Mouse (Mus musculus) ovary, postnatal 14 days (tissue): ENCODE measurements around the gene Nsun2.

Experiments used
- DNase-seq: peaks from one replicate; pipeline ENCODE4 v3.0.0; 2022; ENCODE audit warnings: low spot score

Gene Nsun2

GRCm38 (mm10) chr13:69524158-69524530 is 9.4 kb upstream of the Nsun2 start:
- DNase-seq, result no peak

GRCm38 (mm10) chr13:69525867-69526266 is 7.7 kb upstream of the Nsun2 start:
- DNase-seq, result no peak

GRCm38 (mm10) chr13:69528531-69528930 is 5.0 kb upstream of the Nsun2 start:
- no peak for DNase-seq

- DNase-seq, result no peak
These were observed 3.4 kb upstream of the Nsun2 start for GRCm38 (mm10) chr13:69530156-69530555.

GRCm38 (mm10) chr13:69530951-69531350 is 2.6 kb upstream of the Nsun2 start:
- no peak for DNase-seq

- DNase-seq, result no peak
These were observed 2.1 kb upstream of the Nsun2 start for GRCm38 (mm10) chr13:69531431-69531830.

GRCm38 (mm10) chr13:69532101-69532892 is 1.2 kb upstream of the Nsun2 start:
- DNase-seq, result no peak

- no peak for DNase-seq
These were observed 597 bp upstream of the Nsun2 start for GRCm38 (mm10) chr13:69532893-69533404.

GRCm38 (mm10) chr13:69534334-69534653 is 748 bp downstream of the Nsun2 start, which contains the start of gene Tent4a:
Tent4a (minus strand) TSS chr13:69534617.
- DNase-seq, result no peak

GRCm38 (mm10) chr13:69534654-69535551 is 1.4 kb downstream of the Nsun2 start:
- DNase-seq, result peak; percentile 95

- no peak for DNase-seq
These were observed 2.5 kb downstream of the Nsun2 start for GRCm38 (mm10) chr13:69536021-69536420.

GRCm38 (mm10) chr13:69537366-69537765 is 3.8 kb downstream of the Nsun2 start:
- DNase-seq, result no peak

- no peak for DNase-seq
These were observed 4.8 kb downstream of the Nsun2 start for GRCm38 (mm10) chr13:69538327-69538726.

GRCm38 (mm10) chr13:69541209-69541608 is 7.7 kb downstream of the Nsun2 start:
- DNase-seq, result no peak

- no peak for DNase-seq
These were observed 8.2 kb downstream of the Nsun2 start for GRCm38 (mm10) chr13:69541776-69542175.

GRCm38 (mm10) chr13:69542571-69543352 is 9.2 kb downstream of the Nsun2 start:
- DNase-seq, result no peak

GRCm38 (mm10) chr13:69543595-69543994 is 10.0 kb downstream of the Nsun2 start:
- DNase-seq, result no peak

- no peak for DNase-seq
These were observed 11.5 kb downstream of the Nsun2 start for GRCm38 (mm10) chr13:69545019-69545418.

GRCm38 (mm10) chr13:69547488-69548180 is 14.1 kb downstream of the Nsun2 start:
- DNase-seq, result no peak

- DNase-seq, result no peak
These were observed 16.4 kb downstream of the Nsun2 start for GRCm38 (mm10) chr13:69549980-69550379.

GRCm38 (mm10) chr13:69550831-69551230 is 17.3 kb downstream of the Nsun2 start:
- DNase-seq, result no peak

- no peak for DNase-seq
These were observed 19.5 kb downstream of the Nsun2 start for GRCm38 (mm10) chr13:69553024-69553423.
